ENCODE assay signal across 9 mouse cellular contexts in the genomic region with DNA sequence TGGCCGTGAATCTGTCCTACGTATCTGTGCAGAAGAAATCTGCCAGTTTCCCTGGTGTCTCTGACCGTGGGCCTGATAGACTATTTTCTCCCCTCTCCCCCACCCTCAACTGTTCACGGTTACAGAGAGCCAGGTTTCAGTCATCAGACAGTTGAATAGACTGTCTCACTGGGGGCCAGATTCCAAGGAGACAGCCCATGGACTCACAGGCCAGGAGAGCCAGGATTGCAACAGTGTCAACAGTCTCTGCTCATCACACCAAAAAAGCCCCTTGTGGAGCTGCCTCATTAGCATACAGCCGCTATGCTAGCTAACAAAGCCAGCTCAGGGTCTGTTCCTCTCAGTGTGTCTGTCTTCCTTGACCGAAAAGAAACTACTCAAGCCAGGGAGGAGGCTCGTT.
DNase-seq lines count a peak whose midpoint lies in the region; ATAC-seq lines count a peak whose summit lies in the region.
"Had no signal": no experiment of that assay in that cellular context is flagged by ENCODE, and none has a peak within 500 bp of the region (broad histone marks: within the 10 kb centered on the region; RNA-seq: fewer than 3 reads in every experiment).

No protein-coding gene starts in this region.

- no peak overlapping the region; the same call in 1 of the 2 replicates for H3K27ac ChIP-seq in embryonic facial prominence, embryonic 11.5 days (replicated peaks; ENCODE audit: low read depth, low read length)
- H3K27ac ChIP-seq in neural tube, embryonic 11.5 days (ENCODE audit: low read depth, low read length) = peak overlapping the region; percentile 89

- H3K4me2 ChIP-seq in embryonic facial prominence, embryonic 11.5 days (ENCODE audit: low read depth, low read length) = no peak overlapping the region
- H3K4me2 ChIP-seq in neural tube, embryonic 11.5 days (ENCODE audit: low read depth) = no peak overlapping the region

- WGBS in embryonic facial prominence, embryonic 11.5 days = 29% methylated on average over 7 of the region's 7 CpGs
- WGBS in neural tube, embryonic 11.5 days = 17% methylated on average over 7 of the region's 7 CpGs

- ATAC-seq in embryonic facial prominence, embryonic 11.5 days (replicated peaks; ENCODE audit: insufficient number of reproducible peaks, low FRiP score, low TSS enrichment, low read depth) = peak; percentile 42
- peak; percentile 65 for ATAC-seq in neural tube, embryonic 11.5 days (ENCODE audit: insufficient read depth, low FRiP score, low TSS enrichment)

- DNase-seq in left cerebral cortex, postnatal 4 days = peak; percentile 78
- DNase-seq in left cerebral cortex, postnatal 14 days (ENCODE audit: low spot score in 2 of 2) = no peak
- peak; percentile 39 for DNase-seq in embryonic facial prominence, embryonic 11.5 days (ENCODE audit: low spot score)
- peak; percentile 41 for DNase-seq in induced T-regulatory cell, adult 2 months (ENCODE audit: low read depth)
- DNase-seq in neural tube, embryonic 11.5 days (ENCODE audit: low spot score) = peak; percentile 50
- DNase-seq in frontal cortex, postnatal 14 days (ENCODE audit: low spot score in 2 of 2) = no peak
- DNase-seq in gastrocnemius, postnatal 10 days = no peak
- no peak for DNase-seq in spleen, adult 18-20 months
- DNase-seq: gastrocnemius, postnatal 36 days had no signal

- H3K4me1 ChIP-seq in embryonic facial prominence, embryonic 11.5 days (ENCODE audit: control insufficient read depth, insufficient read depth, low read length) = peaks cover 14% of the 10 kb centered on the region
- H3K4me1 ChIP-seq in neural tube, embryonic 11.5 days (ENCODE audit: control insufficient read depth, insufficient read depth, low read length) = peaks cover 56% of the 10 kb centered on the region

- H3K36me3 ChIP-seq in embryonic facial prominence, embryonic 11.5 days (replicated peaks; ENCODE audit: control insufficient read depth, insufficient read depth, low read depth, low read length) = no peaks in the 10 kb centered on the region
- H3K36me3 ChIP-seq in neural tube, embryonic 11.5 days (ENCODE audit: control insufficient read depth, insufficient read depth, low read length) = no peaks in the 10 kb centered on the region

- H3K9me3 ChIP-seq in embryonic facial prominence, embryonic 11.5 days (replicated peaks; ENCODE audit: control insufficient read depth, low read length) = no peaks in the 10 kb centered on the region
- no peaks in the 10 kb centered on the region for H3K9me3 ChIP-seq in neural tube, embryonic 11.5 days (ENCODE audit: control insufficient read depth, low read length)

- H3K4me3 ChIP-seq in embryonic facial prominence, embryonic 11.5 days (ENCODE audit: low read depth, low read length) = no peak overlapping the region
- no peak overlapping the region for H3K4me3 ChIP-seq in neural tube, embryonic 11.5 days (ENCODE audit: low read depth, low read length)

- no peak overlapping the region for H3K9ac ChIP-seq in embryonic facial prominence, embryonic 11.5 days (replicated peaks; ENCODE audit: low read length)
- peak overlapping the region; percentile 19; the same call in 1 of the 2 replicates for H3K9ac ChIP-seq in neural tube, embryonic 11.5 days (ENCODE audit: low read length)

- intact Hi-C loops in left cerebral cortex, postnatal 4 days (cut with DNase I) = loop anchor here (10.0 kb wide), 1 partner anchor 59 kb away; no protein-coding TSS in a partner anchor
- intact Hi-C loops in left cerebral cortex, postnatal 14 days (cut with DNase I) = no loop called here

- H3K27me3 ChIP-seq in embryonic facial prominence, embryonic 11.5 days (ENCODE audit: control insufficient read depth, insufficient read depth, low read length) = no peaks in the 10 kb centered on the region
- no peaks in the 10 kb centered on the region for H3K27me3 ChIP-seq in neural tube, embryonic 11.5 days (ENCODE audit: control insufficient read depth, insufficient read depth, low read length)

Comparison
In these comparisons a context has a peak if more than half of its experiments do, and no peak if none do; other contexts are left out.
1. DNase-seq: peak in left cerebral cortex, postnatal 4 days (single experiment), embryonic facial prominence, embryonic 11.5 days (single experiment), induced T-regulatory cell, adult 2 months (single experiment) and neural tube, embryonic 11.5 days (single experiment); none in left cerebral cortex, postnatal 14 days (0 of 2), frontal cortex, postnatal 14 days (0 of 2), gastrocnemius, postnatal 10 days (single experiment) and spleen, adult 18-20 months (0 of 2).